Mouse (Mus musculus) left cerebral cortex, adult 2 months (tissue): ENCODE measurements around the gene Zfp866. TPM values are rescaled to one million over a fixed set of nuclear protein-coding genes. Genes with fewer than 3 reads are reported as not detected.
A peak's percentile ranks its signal among the peaks of the same experiment; 100 is the strongest.

Experiments
- DNase-seq, 2 experiments: peaks; one replicate each; pipeline ENCODE4 v3.0.0; 2021 to 2022; ENCODE audit warnings: low spot score in 2 of 2, mixed read lengths in 1 of 2; ENCODE audit errors: extremely low spot score in 1 of 2
- H3K27ac ChIP-seq: fragments of 200-600 bp; 2 replicates; pipeline ENCODE4 v1.8.1; 2022
- H3K4me3 ChIP-seq: fragments of 200-600 bp; 2 replicates; pipeline ENCODE4 v1.8.1; 2022
- CTCF ChIP-seq: fragments of 200-600 bp; IDR thresholded peaks from 2 replicates; pipeline ENCODE4 v1.8.1; 2022; ENCODE audit warnings: antibody characterized with exemption, mild to moderate bottlenecking, moderate library complexity
- intact Hi-C: fragments of 180-260 bp; cut with DNase I; formaldehyde crosslinking; loops from one replicate; pipeline ENCODE4 v1.15.1; 2025
- total RNA-seq, 2 experiments: library from RNA; stranded (reverse); gene quantifications; 2 replicates each; pipeline ENCODE4 v1.2.3; 2021

The Zfp866 gene
- total RNA-seq, 2 experiments from 2014 or later: 28.7 to 28.8 TPM

DNA sequence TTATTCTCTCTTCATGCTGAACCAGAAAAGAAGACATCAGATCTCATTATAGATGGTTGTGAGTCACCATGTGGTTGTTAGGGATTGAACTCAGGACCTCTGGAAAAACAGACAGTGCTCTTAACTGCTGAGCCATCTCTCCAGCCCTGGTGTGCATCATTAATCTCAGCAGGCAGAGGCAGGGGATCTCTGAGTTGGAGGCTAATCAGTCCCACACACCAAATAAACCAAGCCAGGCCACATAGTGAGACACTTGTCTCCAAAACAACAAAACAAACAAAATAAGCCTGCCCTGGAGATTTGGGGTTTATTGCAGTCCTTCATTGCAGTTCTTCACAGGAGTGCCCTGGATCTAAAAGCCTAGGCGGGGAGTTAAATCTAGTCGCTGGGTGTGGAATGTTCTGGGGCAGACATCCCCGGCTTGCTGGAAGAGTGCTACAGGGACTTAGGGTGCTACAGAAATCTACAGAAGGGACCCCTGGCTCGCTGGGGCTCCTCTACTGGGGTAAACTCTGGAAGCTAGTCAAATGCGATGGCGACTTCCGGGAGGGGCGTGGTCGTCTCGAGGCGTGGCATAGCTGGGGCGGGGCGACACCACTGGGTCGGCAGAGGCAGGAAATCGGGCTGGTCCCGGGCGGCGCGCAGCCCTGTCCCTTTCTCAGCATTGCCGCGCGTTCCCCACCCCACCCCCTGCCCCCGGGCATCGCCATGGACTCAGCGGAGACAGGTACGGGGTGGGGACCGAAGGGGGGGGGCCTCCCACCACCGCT lies 17.3 kb upstream of the Zfp866 start, which contains the start of gene Gmip:
Gene Gmip, plus strand, starts transcription at position 586 of the 770 bp plus-strand sequence.
- Histone ChIP-seq H3K27ac (peak within 1 kb of the TSS; percentile 44; the same call in 1 of the 2 replicates), H3K4me3 (peak within 1 kb of the TSS; percentile 59)
- TF ChIP-seq CTCF: no peak
- peak; percentile 52 to 53 for DNase-seq
- intact Hi-C loops: no loop called here

DNA sequence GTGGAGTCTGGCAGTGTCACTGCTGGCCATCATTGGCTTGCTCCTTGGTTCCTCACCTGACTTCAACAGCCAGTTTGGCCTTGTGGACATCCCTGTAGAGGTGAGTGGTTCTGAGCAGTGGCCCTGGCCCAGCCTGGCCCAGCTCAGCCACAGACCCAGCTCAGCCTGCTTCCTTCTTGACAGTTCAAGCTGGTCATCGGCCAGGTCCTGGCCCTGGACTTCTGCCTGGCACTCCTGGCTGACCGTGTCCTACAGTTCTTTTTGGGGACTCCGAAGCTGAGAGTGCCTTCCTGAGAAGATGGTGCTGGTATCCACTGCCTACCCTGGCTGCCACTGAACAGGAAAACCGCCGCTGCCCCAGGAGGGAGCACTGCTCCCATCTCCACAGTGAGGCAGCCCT lies 16.3 kb upstream of the Zfp866 start:
- DNase-seq: no peak
- intact Hi-C loops: no loop called here
- H3K4me3 ChIP-seq: no peak overlapping the region
- no peak for TF ChIP-seq CTCF
- no peak overlapping the region for H3K27ac ChIP-seq

DNA sequence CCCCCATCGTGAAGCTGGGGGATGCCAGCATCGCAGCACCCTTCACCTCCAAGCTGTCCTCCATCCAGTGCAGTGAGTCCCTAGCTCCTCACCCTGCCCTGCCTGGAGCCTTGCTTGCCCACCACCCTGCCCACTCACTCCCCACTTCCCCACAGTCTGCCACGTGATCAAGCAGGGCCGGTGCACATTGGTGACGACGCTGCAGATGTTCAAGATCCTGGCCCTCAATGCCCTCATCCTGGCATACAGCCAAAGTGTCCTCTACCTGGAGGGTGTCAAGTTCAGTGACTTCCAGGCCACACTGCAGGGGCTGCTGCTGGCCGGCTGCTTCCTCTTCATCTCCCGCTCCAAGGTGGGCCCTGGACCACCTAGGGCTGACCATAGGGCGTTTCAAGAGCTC lies 14.5 kb upstream of the Zfp866 start:
- intact Hi-C loops: no loop called here
- no peak for TF ChIP-seq CTCF
- no peak for DNase-seq
- Histone ChIP-seq H3K27ac (no peak overlapping the region), H3K4me3 (no peak overlapping the region)

DNA sequence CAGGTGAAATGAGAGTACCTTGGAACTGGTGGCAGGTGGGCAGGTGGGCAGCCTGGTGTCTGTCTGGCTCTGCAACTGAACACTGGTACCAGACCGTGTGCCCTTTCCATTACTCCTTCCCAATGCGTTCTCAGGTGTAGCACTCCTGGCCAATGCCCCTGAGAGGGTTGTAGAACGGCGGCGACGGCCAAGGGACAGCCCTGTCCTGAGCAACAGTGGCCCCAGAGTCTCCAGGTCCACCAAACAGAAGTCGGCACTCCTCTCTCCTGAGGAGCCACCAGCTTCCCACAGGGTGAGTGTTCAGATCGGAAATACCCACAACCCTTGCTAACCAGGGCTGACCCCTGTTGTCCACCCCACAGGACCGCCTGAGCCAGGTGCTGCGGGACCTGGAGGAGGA lies 14.1 kb upstream of the Zfp866 start:
- no peak for DNase-seq
- no peak overlapping the region for H3K27ac ChIP-seq
- intact Hi-C loops: no loop called here
- no peak for TF ChIP-seq CTCF
- no peak overlapping the region for H3K4me3 ChIP-seq

DNA sequence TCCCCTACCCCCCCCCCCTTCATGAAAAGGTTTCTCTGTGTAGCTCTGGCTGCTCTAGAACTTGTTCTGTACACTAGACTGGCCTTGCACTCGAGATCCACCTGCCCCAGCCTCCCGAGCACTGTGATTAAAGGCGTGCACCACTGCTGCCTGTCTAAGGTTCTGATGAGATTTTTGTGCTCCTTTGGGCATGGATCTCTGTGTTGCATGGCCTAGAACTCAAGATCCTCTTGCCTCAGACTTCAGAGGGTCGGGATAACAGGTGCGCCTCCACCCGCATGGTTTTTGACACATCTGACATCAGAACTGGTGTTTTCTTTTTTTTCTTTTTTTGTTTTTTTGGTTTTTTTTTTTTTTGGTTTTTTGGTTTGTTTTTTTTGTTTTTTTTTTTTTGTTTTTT lies 13.6 kb upstream of the Zfp866 start:
- intact Hi-C loops: no loop called here
- H3K27ac ChIP-seq: no peak overlapping the region
- no peak overlapping the region for H3K4me3 ChIP-seq
- DNase-seq: peak in 1 of 2 experiments; percentile 6
- TF ChIP-seq CTCF: no peak

DNA sequence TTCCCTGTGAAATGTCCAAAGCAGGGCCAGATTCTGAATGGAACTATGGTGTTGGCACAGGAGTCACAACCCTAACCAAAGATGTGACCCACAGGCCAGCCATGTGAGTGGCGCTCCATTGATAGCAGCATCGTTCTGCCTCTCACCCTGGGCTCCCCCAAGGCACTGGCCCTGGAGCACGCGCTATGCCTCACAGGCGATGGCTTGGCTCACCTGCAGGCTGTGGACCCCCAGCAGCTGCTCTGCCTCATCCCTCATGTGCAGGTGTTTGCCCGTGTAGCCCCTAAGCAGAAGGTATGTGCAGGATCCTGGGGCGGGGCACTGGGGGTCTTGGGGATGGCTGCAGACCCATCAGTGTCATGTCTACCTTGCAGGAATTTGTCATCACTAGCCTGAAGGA lies 12.4 kb upstream of the Zfp866 start:
- DNase-seq: peak in 1 of 2 experiments; percentile 8
- TF ChIP-seq CTCF: no peak
- intact Hi-C loops: no loop called here
- Histone ChIP-seq H3K4me3 (no peak overlapping the region), H3K27ac (no peak overlapping the region)

DNA sequence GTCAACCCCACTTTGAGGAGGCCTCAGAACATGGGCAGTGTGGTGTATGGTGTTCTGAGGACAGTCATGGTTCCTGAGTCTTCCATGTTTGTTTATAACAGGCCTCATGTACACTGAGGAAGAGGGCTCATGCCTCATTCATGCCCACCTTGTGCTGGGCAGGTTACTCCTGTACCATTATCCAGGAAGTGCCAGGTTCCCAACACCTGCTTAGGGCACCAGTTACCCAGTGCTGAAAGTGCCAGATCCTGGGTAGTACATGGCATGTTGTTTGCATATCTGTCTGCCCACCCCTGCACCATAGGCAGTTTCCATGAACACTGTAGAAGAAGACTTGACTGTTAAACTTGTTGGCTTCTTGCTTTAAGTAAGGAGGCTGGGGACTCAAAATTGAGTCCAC lies 11.2 kb upstream of the Zfp866 start:
- DNase-seq: no peak
- Histone ChIP-seq H3K27ac (no peak overlapping the region), H3K4me3 (no peak overlapping the region)
- intact Hi-C loops: no loop called here
- no peak for TF ChIP-seq CTCF

DNA sequence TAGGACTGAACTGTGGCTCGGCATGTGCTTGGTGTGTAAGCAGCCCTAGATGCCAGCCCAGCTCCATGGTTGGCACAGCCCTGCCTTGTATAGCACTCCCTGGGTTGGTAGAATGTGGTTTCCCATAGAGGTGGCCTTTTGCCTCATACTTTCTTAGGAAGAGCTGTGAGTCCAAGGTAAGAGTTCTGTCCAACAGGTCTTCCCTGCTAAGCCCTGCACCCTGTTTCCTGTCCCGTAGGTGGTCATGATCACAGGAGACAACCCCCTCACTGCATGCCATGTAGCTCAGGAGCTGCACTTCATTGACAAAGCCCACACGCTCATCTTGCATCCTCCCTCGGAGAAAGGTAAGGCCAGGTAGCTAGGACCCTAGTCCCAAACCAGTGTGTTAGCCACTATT lies 10.8 kb upstream of the Zfp866 start:
- intact Hi-C loops: no loop called here
- DNase-seq: peak in 1 of 2 experiments; percentile 5
- no peak for TF ChIP-seq CTCF
- Histone ChIP-seq H3K27ac (no peak overlapping the region), H3K4me3 (no peak overlapping the region)

DNA sequence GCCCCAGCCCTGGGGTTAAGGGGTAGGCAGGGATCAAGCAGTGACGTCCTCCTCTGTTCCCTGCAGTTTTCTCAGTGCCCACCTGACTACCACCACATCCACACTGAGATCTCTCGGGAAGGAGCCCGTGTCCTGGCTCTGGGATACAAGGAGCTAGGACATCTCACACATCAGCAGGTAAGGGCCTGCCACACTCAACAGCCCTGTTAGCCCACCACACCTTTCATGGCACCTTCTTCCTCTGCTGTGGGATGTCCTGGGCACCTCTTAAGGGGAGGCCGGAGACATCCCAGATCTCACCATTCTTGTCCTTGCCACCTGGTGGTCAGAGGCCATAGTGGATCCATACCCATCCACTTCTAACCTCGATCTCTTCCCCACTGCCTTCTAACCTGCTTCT lies 9.0 kb upstream of the Zfp866 start:
- no peak; the same call in 1 of the 2 replicates for TF ChIP-seq CTCF
- intact Hi-C loops: no loop called here
- Histone ChIP-seq H3K27ac (no peak overlapping the region), H3K4me3 (no peak overlapping the region)
- peak in 1 of 2 experiments; percentile 7 for DNase-seq

DNA sequence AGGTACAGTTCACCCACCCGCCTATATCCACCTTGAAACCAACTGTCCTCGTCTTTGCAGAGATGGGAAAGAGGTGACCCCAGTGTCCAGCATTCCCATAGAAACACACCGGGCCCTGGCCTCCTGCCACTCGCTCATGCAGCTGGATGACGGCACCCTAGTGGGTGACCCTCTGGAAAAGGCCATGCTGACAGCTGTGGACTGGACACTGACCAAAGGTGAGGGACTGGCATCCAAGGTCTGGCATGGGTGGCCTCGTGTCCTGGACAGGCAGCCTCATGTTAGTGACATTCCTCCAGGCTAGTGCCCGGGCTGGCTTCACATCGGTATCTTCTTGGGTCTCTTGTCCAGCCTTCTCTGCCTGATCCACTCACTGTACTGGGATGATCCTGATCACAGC lies 8.3 kb upstream of the Zfp866 start:
- intact Hi-C loops: no loop called here
- DNase-seq: peak in 1 of 2 experiments; percentile 9
- no peak for TF ChIP-seq CTCF
- Histone ChIP-seq H3K4me3 (no peak overlapping the region), H3K27ac (no peak overlapping the region)

DNA sequence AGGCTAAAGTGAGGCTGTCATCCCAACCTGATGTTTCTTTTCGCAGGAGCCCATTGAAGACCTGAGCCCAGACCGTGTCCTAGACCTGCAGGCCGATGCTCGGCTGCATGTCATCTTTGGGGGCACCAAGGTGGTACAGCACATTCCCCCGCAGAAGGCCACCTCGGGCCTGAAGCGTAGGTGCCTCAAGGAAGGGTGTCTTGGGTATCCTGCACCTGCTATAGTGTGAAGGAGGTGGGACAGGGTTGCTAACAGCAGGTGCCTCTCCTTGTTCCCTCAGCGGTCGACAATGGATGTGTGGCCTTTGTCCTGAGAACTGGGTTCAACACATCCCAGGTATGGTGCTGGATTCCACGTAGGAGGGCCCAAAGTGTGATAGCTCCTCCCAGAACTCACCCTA lies 6.7 kb upstream of the Zfp866 start:
- intact Hi-C loops: no loop called here
- H3K4me3 ChIP-seq: no peak overlapping the region
- peak in 1 of 2 experiments; percentile 9 for DNase-seq
- no peak for TF ChIP-seq CTCF
- no peak overlapping the region for H3K27ac ChIP-seq

DNA sequence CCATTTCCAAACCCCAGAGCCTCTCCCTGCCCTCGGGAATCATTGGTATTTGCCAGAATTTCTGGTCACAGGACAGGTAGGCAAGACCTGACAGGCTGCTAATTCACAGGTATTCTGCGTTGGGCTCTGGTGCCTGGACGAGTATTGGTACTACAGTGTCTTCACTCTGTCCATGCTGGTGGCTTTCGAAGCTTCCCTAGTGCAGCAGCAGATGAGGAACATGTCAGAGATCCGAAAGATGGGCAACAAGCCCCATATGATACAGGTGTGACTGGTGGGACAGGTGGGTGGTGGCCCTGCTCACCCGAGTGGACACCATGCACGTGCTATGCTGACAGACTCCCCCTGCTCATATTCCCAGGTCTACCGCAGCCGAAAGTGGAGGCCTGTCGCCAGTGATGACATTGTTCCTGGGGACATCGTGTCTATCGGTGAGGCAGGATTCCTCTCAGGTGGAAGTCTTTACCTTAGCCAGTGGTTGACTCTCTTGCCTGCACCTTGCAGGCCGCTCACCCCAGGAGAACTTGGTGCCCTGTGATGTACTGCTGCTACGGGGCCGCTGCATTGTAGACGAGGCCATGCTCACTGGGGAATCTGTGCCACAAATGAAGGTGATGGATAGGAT lies 5.9 kb upstream of the Zfp866 start:
- no peak overlapping the region for H3K27ac ChIP-seq
- TF ChIP-seq CTCF: no peak
- peak in 1 of 2 experiments; percentile 9 for DNase-seq
- no peak overlapping the region for H3K4me3 ChIP-seq
- intact Hi-C loops: no loop called here
